ENCODE assay signal across 8 mouse cellular contexts in the genomic region with DNA sequence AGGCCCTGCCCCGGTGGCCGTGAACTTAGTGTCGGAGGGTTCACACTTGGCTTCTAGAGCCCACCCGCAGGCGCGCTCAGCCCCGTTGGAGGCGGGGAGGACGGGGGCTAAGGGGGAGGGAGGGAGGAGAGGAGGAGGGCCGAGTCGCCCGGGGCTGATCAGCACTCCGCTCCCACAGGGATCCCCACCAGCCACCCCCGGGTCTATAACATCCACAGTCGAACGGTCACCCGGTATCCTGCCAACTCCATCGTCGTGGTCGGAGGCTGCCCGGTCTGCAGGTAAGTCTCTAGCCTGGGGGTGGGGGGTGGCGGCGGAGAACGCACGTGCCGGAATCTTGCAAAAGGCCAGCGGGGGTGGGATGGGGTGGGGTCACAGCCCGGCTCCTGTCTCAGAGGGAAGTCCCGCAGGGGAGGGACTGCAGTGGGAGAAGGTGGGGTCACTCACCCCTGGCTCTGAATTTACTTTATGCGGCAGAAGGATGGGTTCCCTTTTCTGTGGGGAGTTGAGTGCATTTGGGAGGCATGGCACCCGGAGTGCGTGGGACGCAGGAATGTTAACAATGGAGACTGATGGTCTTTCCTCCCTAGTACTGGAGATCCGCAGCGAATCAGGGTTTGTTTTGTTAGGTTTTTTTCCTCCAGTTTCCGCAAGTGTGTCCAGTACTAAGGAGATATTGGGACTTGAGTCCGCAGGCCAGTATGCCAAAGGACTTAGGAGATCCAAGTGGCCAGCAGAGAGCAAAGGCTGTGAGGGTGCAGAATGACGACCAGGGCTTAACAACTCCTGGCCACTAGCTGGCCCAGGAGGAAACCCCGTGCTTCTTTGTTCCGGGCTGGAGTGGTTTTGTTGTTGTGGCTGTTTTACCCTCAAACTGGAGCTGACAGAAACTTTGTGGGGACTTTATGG. TPM values are rescaled to one million over a fixed set of nuclear protein-coding genes. Genes with fewer than 3 reads are reported as not detected.
A peak's percentile ranks its signal among the peaks of the same experiment; 100 is the strongest.
DNase-seq lines count a peak whose midpoint lies in the region; ATAC-seq and TF ChIP-seq lines count a peak whose summit lies in the region.

No protein-coding gene starts in this region.

- peak overlapping the region; percentile 87 for H3K27ac ChIP-seq in left cerebral cortex, adult 2 months
- H3K27ac ChIP-seq in intestine, postnatal 0 days (ENCODE audit: low read depth, low read length) = peak overlapping the region; percentile 98
- peak overlapping the region; percentile 87 for H3K27ac ChIP-seq in liver, embryonic 12.5 days

- H3K27me3 ChIP-seq in intestine, postnatal 0 days (replicated peaks; ENCODE audit: control insufficient read depth, insufficient read depth, low read length) = no peaks in the 10 kb centered on the region
- H3K27me3 ChIP-seq in liver, embryonic 12.5 days (replicated peaks) = no peaks in the 10 kb centered on the region

- peak overlapping the region; percentile 79 for H3K4me2 ChIP-seq in intestine, postnatal 0 days (replicated peaks; ENCODE audit: low read depth)
- H3K4me2 ChIP-seq in liver, embryonic 12.5 days = peak overlapping the region; percentile 100

- peak overlapping the region; percentile 64 for H3K4me3 ChIP-seq in left cerebral cortex, adult 2 months
- peak overlapping the region; percentile 98 for H3K4me3 ChIP-seq in intestine, postnatal 0 days (ENCODE audit: low read depth, low read length)
- H3K4me3 ChIP-seq in liver, embryonic 12.5 days = peak overlapping the region; percentile 91

- H3K36me3 ChIP-seq in intestine, postnatal 0 days (ENCODE audit: control insufficient read depth, insufficient read depth) = peaks cover 24% of the 10 kb centered on the region; the same call in 1 of the 2 replicates
- H3K36me3 ChIP-seq in liver, embryonic 12.5 days = peaks cover 14% of the 10 kb centered on the region

- peak; percentile 1 for ATAC-seq in intestine, postnatal 0 days
- ATAC-seq in liver, embryonic 12.5 days = peak; percentile 5
- ATAC-seq in monocyte, adult 5-6 weeks (replicated peaks; ENCODE audit: insufficient number of reproducible peaks, low FRiP score, low TSS enrichment, poor library complexity, severe bottlenecking) = peak; percentile 32; the same call in 1 of the 2 replicates

- no peak; the same call in 1 of the 2 replicates for TF ChIP-seq CTCF in left cerebral cortex, adult 2 months (IDR thresholded peaks at IDR 0.05)
- peak; percentile 20; the same call in 1 of the 2 replicates for TF ChIP-seq CTCF in intestine, postnatal 0 days (IDR thresholded peaks at IDR 0.05; ENCODE audit: low read depth)

- WGBS in intestine, postnatal 0 days = 0% methylated on average over 40 of the region's 40 CpGs
- WGBS in liver, embryonic 12.5 days (ENCODE audit: insufficient replicate concordance) = 1% methylated on average over 40 of the region's 40 CpGs

- DNase-seq in left cerebral cortex, adult 2 months (ENCODE audit: extremely low spot score in 1 of 2, low spot score in 2 of 2) = peak; percentile 33 to 44
- DNase-seq in left cerebral cortex, adult 11 months (ENCODE audit: low spot score) = no peak
- DNase-seq in embryo, embryonic 10.5 days (ENCODE audit: low spot score) = peak; percentile 80
- DNase-seq in heart, adult 18-20 months = peak; percentile 78 to 81
- peak; percentile 44 to 77 for DNase-seq in spleen, postnatal 4 days (ENCODE audit: low spot score in 2 of 2)

- H3K9ac ChIP-seq in intestine, postnatal 0 days (ENCODE audit: low read depth, low read length) = peak overlapping the region; percentile 98
- peak overlapping the region; percentile 97 for H3K9ac ChIP-seq in liver, embryonic 12.5 days

- intact Hi-C loops in left cerebral cortex, adult 2 months (cut with DNase I) = loop anchor here (5.0 kb wide), 1 partner anchor 34 kb away; the partner anchor contains the start of gene Tecpr1

- no peaks in the 10 kb centered on the region for H3K9me3 ChIP-seq in intestine, postnatal 0 days (ENCODE audit: control insufficient read depth)
- H3K9me3 ChIP-seq in liver, embryonic 12.5 days (replicated peaks) = no peaks in the 10 kb centered on the region

- H3K4me1 ChIP-seq in intestine, postnatal 0 days (replicated peaks; ENCODE audit: control insufficient read depth, insufficient read depth, low read length) = peaks cover 24% of the 10 kb centered on the region; the same call in 1 of the 2 replicates
- peaks cover 53% of the 10 kb centered on the region for H3K4me1 ChIP-seq in liver, embryonic 12.5 days

RNA-seq across cellular contexts. Expression of gene Bri3, which starts 11.6 kb away (rescaled TPM):
- total RNA-seq in left cerebral cortex, adult 2 months (2021) = 10 to 100 TPM; 65.5 to 72.7 TPM
- total RNA-seq in heart, adult 18-20 months (2021) = 100 to 1,000 TPM; 149 to 160 TPM
- 313 and 341 TPM in 2 replicates for polyA plus RNA-seq in intestine, postnatal 0 days (2015; fragmentation: Nextera tagmentation; extraction: Ambion mirVana)
- 37.7 and 40.3 TPM in 2 replicates for polyA plus RNA-seq in liver, embryonic 12.5 days (2016; fragmentation: Nextera tagmentation; extraction: Ambion mirVana)
- total RNA-seq in monocyte, adult 5-6 weeks (2017) = 36.6 to 109 TPM (median 73.7 TPM) in 3 replicates

RNA-seq across cellular contexts. Expression of gene Tecpr1, which starts 32.5 kb away (rescaled TPM):
- 100 to 1,000 TPM in 1 of 2 experiments, 10 to 100 TPM in 1; 95.3 to 103 TPM for total RNA-seq in left cerebral cortex, adult 2 months (2021)
- 10 to 100 TPM; 27.1 to 27.3 TPM for total RNA-seq in heart, adult 18-20 months (2021)
- 10.7 and 12.5 TPM in 2 replicates for polyA plus RNA-seq in intestine, postnatal 0 days (2015; fragmentation: Nextera tagmentation; extraction: Ambion mirVana)
- 4.8 TPM in 2 replicates for polyA plus RNA-seq in liver, embryonic 12.5 days (2016; fragmentation: Nextera tagmentation; extraction: Ambion mirVana)
- 30.0 to 63.8 TPM (median 35.3 TPM) in 3 replicates for total RNA-seq in monocyte, adult 5-6 weeks (2017)
